Mouse (Mus musculus) natural killer cell, adult 2 months (primary cell): ENCODE results near the gene Reps2.

Experiments used
- DNase-seq, 2 experiments: peaks; one replicate each; pipeline ENCODE4 v3.0.0; 2022; ENCODE audit warnings: low spot score in 2 of 2

Reps2 gene

GRCm38 (mm10) chrX:162643091-162643788 is at the start of gene Reps2:
Gene Reps2 (minus strand): TSS chrX:162643649.
- peak; percentile 18 to 34 for DNase-seq

GRCm38 (mm10) chrX:162691272-162691671 is 47.8 kb upstream of the Reps2 start:
- no peak for DNase-seq

GRCm38 (mm10) chrX:162685394-162685793 is 41.9 kb upstream of the Reps2 start:
- DNase-seq, result no peak

GRCm38 (mm10) chrX:162679506-162679905 is 36.1 kb upstream of the Reps2 start:
- DNase-seq, result no peak

- no peak for DNase-seq
These were observed 35.4 kb upstream of the Reps2 start for GRCm38 (mm10) chrX:162678820-162679219.

- no peak for DNase-seq
These were observed 22.7 kb upstream of the Reps2 start for GRCm38 (mm10) chrX:162666166-162666565.

GRCm38 (mm10) chrX:162660182-162660581 is 16.7 kb upstream of the Reps2 start:
- no peak for DNase-seq

- DNase-seq, result no peak
These were observed 10.1 kb upstream of the Reps2 start for GRCm38 (mm10) chrX:162653518-162653917.

GRCm38 (mm10) chrX:162652445-162652844 is 9.0 kb upstream of the Reps2 start:
- DNase-seq, result no peak

GRCm38 (mm10) chrX:162651125-162651524 is 7.7 kb upstream of the Reps2 start:
- no peak for DNase-seq

GRCm38 (mm10) chrX:162643789-162644092 is 292 bp upstream of the Reps2 start:
- DNase-seq, result no peak

- DNase-seq, result no peak
These were observed 903 bp downstream of the Reps2 start for GRCm38 (mm10) chrX:162642402-162643090.

- no peak for DNase-seq
These were observed 1.7 kb downstream of the Reps2 start for GRCm38 (mm10) chrX:162641764-162642163.

GRCm38 (mm10) chrX:162635159-162635558 is 8.3 kb downstream of the Reps2 start:
- DNase-seq, result no peak

GRCm38 (mm10) chrX:162622091-162622437 is 21.4 kb downstream of the Reps2 start:
- no peak for DNase-seq

GRCm38 (mm10) chrX:162621194-162622090 is 22.0 kb downstream of the Reps2 start:
- DNase-seq, result no peak

GRCm38 (mm10) chrX:162619705-162620104 is 23.7 kb downstream of the Reps2 start:
- DNase-seq, result no peak

GRCm38 (mm10) chrX:162618547-162618946 is 24.9 kb downstream of the Reps2 start:
- DNase-seq, result no peak

GRCm38 (mm10) chrX:162606113-162606512 is 37.3 kb downstream of the Reps2 start:
- no peak for DNase-seq

GRCm38 (mm10) chrX:162599666-162600065 is 43.8 kb downstream of the Reps2 start:
- no peak for DNase-seq

- no peak for DNase-seq
These were observed 52.2 kb downstream of the Reps2 start for GRCm38 (mm10) chrX:162591005-162591801.
